Mouse (Mus musculus) CH12F3 (cell line): ENCODE measurements around the gene Pkdrej.
"Not testable (repeated sequence)": the region's sequence is repeated elsewhere in the genome, so short reads cannot be mapped to it uniquely, and the experiment has no call there.

ENCODE experiments used
- in situ Hi-C: fragments of 300-500 bp; cut with MboI; formaldehyde crosslinking; loops from 2 replicates; pipeline ENCODE4 v1.14.3; 2020; ENCODE audit warnings: low sequenced_read_pairs

Gene Pkdrej

DNA sequence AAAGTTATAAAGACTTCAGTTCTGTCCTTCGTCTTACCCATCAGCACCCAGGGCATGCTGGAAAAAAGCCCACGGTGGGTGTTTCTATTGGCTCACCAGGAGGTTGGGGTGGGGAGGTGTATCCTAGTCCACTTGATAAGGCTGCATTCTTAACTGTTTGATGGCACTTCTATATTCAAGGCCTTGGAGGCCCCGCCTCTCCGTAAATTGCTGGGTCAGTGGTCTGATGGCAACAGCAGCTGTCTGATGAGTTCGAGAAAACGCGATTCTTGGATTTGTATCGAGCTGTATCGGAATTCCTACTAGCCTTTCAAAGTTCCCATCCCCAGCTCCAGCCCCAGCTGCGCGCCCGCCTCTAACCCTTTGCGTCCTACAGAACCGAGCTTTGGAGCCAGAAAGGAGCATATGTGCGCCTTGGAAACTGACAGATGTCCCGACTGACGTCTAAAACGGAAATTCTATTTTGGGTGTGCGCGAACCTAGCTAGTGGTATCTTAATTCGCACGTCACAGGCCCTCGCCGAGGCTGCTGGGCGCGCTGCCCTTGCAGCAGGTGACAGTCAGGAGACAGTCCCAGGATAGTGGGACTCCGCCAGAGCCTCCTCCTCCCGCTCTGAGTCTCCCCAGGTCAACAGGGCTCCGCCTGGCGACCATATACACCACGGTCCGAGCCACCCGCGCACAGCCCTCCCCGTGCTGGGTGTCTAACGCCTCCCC, 10.6 kb downstream of the Pkdrej start:
- in situ Hi-C loops: no loop called here

DNA sequence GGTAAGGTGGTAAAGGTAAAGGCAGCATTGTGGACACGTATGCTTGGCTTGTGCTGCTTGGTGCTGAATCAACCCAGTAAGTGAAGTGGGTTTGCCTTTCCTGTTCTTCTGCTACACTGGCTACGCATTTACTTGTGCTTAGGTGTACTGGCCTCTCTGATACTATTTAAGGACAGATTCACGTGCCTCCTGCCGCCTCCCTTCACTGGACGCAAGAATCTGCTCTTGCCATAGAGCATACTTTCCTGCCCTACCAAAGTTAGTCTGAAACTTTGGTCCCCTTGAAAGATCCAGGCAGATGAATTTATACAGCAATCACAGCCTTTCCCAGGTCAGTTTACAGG, 11.1 kb downstream of the Pkdrej start:
- in situ Hi-C loops: no loop called here

DNA sequence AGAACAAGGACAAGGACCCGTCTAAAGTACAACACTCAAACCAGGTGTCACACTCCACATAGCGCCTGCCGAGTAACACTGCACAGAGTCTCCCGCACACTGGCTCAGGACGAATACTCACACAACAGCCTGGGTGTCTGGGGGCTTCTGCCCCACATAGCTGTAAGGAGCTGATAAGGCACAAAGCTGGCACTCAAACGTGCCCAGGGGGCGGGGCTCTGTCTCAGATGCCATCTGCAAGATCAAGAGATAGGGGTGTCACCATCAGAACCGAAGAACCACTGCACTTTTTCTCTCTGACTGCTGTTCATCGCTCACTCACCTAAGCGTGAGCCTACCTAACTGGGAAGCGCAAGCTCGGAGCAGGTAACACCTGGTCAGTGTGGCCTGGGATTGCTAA, 12.4 kb downstream of the Pkdrej start:
- in situ Hi-C loops: no loop called here

DNA sequence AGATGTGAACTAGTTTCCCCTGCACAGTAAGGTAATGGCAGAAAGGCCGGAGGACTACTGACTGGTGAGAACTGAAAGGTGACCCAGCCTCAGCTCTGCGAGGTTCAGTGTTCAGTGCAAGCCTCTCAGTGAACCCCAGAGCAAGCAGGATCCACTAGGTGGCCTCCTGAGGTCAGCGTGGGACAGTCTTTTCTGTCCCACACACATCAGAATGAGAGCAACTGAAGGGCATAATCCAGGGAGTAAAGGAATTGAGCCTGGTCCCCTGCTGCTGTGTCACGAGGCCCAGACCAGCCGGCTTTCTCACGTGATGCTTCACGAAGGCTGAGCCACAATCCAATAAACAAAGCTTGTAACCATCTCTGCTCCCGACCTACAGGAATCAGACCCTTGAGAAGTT, 13.1 kb downstream of the Pkdrej start:
- in situ Hi-C loops: no loop called here

DNA sequence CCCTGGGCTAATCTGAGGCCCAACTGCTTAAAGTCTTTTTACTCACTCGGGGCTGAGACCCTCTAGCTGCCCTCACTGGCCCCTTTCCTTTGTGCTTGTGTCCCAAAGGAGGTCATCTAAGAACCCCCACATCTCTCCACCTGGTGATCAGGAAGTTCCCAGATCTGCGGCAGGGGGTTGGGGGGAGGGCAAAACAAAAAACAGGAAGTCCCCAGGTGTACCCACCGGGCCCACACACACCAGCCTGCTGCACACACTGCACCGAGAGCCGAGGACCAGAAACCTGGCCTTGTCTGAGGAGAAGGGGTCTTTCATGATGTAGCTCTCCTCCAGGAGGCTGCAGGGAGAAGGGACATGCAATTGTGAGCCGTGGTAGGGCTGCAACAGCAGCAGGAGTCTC, 13.5 kb downstream of the Pkdrej start:
- in situ Hi-C loops: no loop called here

DNA sequence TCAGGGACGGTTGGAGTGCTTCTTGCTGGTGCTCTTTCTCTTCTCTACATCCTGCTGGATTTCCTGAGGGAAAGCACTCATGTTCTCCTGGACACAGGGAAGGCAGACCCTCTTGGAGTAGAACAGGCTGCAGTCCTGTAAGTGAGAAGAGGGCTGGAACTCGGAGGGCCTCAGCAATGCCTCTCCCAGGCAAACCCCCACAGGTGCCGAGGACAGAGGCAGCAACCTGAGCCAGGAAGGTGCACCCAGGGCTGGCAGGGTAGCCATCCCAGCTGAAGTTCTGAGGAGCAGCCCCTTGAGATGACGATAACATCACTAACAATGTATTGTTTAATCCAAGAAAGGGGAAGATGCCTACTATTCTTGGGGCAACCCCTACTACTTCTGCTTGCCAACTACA, 14.1 kb downstream of the Pkdrej start:
- in situ Hi-C loops: no loop called here

DNA sequence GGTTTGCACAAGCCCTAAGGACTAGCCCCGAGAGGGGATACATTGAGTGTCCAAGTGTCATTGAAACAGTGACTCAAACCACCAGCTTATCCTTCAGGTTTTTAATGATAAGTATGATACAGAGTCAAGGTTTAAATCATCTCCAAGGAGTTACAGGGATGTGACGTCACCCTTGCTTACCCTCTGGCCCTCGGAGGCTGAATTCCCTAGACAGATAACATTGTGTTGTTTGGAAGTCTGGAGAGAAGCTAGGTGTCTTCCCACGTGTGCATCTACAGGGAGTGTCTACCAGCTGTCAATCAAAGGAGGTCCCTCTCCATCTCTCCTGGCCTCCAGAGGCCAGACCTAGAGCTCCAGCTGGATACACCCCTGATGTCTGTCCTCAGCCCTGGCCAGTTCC, 14.6 kb downstream of the Pkdrej start:
- in situ Hi-C loops: no loop called here

DNA sequence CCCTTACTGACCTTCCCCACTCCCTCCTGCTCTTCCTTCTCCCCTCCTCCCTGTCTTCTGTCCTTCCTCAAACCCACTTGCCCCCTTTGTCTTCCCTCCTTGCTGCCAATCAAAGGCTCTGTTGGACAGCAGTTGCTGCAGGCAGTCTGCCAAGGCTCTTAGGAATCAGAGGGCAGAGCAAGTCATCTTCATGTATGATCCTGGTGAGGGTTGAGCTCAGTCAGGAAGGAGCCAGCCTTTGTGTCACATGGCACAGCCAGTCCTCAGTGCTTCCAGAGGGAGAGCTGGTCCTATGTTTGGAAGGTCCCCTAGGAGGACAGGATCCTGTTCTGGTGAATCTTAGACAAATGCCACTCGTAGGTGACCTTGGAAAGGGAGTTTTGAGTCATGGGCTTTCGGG, 18.6 kb downstream of the Pkdrej start:
- in situ Hi-C loops: no loop called here

DNA sequence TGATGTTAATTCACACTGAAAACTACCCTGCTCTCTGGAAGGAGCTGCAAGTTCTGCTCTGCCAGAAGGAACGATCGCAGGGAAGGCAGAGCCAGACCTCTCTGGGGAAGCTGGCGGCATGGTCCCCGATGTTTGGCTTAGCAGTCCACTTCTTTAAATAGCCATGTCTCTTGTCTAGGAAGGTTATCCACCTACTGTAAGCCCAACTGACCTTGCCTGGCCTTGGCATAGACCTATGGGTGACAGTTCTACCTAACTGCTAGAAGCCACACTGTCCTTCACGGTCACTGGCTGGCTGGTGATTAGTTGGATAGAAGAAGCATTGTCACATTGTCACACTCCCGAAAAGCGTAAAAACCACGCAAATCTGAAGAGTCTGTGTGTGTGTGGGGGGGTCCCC, 22.9 kb downstream of the Pkdrej start:
- in situ Hi-C loops: no loop called here

DNA sequence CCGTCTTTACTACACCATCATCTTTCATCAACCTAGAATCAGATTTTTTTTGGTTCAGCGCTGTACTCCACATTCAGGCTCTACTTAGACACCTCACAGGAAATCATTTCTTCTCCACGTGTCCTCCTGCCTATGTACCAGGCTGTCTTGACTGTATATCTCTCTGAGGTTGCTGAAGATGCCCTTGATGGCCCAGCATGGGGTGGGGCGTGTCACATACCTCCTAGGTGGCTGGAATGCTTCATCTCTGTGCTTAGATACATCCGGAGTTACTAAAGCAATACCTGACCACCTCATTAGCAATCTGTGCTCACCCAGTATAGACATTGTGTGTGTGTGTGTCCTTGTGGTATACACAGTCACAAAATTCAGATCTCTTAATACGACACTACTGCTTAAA, 26.0 kb downstream of the Pkdrej start:
- in situ Hi-C loops: no loop called here

DNA sequence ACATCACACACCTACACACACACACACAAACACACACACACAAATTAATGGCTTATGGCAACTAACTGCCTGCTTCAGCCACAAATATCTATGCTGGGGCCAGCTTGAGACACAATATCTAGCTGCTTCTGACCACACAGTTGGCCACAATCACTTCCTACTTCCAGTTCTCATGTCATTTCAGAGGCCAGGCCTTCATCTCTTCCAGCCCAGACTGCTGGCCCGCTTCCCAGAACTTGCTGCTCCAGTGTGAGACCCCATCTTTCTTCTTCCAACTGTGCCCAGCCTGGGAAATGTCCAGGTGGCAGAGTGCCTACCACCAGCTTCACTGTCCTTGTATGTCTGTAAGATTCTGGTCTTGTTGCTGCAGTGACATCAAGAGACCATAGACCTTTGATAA, 28.7 kb downstream of the Pkdrej start:
- in situ Hi-C loops: no loop called here

DNA sequence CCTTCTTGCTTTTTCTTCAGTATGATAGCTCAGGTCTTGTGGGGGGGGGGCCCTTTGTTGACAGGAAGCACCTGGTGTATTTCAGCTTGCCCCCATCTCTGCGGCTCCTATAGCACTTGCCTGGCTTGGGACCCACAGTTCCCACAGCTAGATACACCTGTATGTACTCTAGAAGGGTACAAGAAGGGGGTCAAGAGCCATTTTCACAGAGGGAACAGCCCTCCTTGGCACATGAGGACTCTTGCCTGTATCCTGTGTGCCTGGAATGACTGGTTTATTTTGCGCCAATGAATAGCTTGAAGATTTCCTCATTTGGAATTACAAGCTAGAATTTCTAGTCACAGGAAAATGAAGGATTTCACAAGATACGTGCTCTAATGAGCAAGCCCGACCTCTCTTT, 30.1 kb downstream of the Pkdrej start:
- in situ Hi-C loops: no loop called here

DNA sequence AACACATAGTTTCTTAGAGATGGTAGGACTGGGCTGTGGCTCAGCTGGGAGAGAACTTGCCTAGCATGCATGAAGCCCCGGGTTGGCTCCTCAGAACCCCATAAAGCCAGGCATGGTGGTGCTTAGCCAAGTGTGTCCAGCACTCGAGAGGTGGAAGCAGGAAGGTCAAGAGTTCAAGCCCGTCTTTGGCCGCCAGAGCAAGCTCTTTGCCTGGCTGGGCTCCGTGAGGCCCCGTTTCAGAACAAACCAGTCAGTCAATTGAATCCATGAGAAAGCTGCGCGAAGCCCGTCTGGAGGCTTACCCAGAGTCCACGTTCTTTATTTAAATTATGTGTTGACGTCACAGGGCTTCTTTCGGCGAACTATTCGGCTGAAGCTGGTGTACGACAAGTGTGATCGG, 32.9 kb downstream of the Pkdrej start:
- in situ Hi-C loops: no loop called here

DNA sequence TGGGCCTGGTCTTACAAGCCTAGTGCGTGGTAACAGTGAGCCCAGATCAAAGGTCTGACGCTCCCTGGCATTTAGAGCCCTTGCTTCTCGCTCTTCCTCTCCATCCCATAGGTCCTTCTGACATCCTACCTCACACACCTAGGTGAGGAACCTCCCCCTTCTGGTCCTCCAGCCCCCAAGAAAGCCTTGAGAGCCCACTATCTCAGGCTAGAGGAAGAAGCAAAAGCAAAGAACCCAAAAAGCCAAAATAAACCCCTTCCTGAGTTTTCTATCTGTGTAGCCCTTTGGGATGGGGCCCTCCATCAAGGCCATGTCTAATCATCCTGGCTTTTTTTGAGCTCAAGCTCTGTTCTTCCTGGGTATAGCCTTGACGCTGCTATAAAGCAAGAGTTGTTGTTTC, 33.5 kb downstream of the Pkdrej start:
- in situ Hi-C loops: no loop called here

DNA sequence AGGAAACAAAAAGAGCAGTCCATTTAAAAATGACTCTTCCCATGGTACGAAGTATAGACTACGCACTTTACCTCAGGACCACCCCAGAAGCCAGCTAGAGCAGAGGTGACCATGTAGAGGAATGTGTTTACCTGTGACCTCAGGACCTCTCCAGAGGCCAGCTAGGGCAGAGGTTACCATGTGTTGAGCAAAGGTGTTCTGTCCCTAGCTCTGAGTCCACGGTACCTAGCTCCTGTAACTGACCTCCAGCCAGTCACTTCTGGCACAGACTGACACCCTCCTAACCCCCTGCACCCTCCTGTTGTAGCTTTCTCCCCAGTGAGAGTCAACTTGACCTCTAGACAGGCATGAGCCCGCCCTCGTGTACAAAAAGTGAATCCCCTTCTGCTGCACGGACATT, 34.1 kb downstream of the Pkdrej start:
- in situ Hi-C loops: no loop called here

DNA sequence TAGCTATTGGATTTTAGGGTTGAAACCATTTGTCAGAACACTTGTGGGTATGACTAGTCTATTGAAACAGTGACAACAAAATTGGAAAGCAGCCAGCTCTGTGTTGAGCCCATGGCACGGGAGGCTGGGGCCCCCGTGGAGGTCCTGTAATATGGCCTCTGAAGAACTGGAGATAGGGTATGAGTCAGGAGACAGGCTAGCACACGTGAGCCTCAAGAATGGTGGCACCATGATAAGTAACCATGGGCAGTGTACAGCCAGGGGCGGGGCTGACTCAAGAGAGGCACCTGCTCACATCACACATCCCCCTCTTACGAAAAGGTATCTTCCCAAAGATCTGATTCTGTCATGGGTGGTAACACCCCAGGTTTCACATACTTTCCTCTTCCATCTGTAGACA, 34.8 kb downstream of the Pkdrej start:
- in situ Hi-C loops: no loop called here

DNA sequence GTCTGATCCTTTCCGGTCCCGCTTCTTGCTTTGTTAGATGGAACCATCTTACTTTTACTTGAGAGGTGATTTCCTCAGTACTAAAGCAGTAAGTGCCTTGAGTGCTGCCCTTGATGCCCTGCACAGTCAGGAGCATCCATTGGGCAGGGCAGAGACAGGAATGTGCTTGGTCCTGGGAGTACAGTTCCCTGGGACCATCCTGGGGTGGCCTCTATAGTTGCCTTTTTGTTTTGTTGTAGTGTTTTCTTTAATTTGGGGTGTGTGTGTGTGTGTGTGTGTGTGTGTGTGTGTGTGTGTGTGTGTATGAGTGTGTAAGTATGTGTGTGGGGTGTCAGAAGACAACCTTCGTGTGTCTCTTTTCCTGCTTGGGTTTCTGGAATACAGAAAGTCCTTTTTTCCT, 37.2 kb downstream of the Pkdrej start:
- in situ Hi-C loops: no loop called here

DNA sequence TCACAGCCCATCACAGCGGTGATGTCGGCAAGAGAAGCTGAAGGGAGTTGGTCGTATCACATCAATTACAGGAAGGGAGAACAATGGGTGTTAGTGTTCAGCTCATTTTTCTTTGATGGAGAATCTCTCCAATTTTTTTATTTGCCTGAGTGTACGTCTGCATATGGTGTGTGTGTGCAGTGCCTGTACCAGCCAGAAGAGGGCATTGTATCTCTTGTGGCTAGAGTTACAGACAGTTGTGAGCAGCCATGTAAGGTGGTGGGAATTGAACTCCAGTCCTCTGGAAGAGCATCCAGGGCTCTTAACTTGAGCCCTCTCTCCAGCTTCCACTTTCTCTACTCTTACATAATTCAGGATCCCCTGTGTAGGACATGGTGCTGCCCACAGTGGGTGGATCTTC, 38.4 kb downstream of the Pkdrej start:
- in situ Hi-C loops: no loop called here

DNA sequence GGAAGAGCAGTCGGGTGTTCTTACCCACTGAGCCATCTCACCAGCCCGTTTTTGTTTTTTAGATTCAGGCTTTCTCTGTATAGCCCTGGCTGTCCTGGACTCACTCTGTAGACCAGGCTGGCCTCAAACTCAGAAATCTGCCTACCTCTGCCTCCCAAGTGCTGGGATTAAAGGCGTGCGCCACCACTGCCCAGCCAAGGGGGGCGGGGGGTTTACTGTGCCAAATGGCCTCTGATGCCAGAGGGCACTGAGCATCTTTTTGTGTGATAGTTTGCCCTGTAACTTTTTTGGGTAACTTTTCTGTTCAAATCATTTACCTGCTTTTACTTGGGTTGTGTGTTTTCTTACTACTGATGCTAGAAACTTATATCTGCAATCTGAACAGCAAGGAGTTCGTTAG, 42.6 kb downstream of the Pkdrej start:
- in situ Hi-C loops: not testable (repeated sequence)

DNA sequence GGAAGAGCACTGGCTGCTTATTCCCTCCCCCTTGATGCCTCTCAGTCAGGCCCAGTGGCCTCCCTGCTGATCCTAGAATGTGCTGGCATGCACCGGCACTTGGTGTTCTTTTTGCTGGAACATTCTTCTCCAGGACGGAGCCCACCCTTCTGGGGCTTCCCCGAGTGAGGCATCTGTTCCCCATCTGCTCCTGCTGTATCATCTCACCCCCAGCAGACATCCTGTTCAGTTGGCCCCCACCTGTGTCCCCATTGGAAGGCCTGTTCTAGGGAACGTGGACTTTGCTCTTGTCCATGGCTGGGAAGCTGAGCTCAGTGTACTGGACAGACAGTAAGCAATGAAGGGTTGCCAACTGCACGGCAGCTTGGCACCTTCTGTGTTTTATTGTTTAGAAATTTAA, 44.8 kb downstream of the Pkdrej start:
- in situ Hi-C loops: no loop called here

DNA sequence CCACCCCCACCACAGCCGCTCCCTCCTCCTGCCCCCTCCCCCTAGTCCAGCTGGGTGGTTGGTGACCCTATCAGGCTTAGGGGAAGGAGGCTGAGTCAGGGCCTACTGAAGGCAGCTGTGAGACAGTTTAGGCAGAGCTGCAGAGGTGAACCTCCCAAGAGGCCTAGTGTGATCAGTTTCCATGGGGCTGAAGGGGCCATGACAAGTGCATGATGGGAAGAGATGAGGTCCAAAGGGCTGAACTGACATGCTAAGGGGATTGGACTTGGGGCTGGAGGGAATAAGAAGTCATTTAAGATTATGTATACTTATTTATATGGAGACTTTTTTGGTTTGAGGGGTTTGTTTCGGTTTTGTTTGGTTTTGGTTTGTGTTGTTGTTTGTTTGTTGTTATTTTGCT, 45.3 kb downstream of the Pkdrej start:
- in situ Hi-C loops: no loop called here

DNA sequence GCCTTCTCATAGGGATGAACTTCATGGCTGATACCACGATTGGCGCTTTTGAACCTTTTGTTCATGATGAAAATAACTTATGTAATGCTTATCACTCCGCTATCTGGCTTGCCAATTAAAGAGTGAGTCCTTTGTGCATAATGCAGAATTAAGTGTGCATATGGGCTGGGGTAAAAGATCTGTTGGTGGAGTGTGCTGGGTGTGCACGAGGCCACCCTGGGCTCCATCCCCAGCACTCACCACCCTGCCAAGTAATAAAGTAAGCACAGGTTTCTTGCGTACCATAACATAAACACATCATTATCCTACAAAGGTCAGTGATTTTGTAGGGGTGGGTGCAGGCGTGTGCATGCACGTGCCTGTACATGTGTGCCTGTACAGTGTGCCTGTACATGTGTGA, 46.5 kb downstream of the Pkdrej start:
- in situ Hi-C loops: no loop called here

DNA sequence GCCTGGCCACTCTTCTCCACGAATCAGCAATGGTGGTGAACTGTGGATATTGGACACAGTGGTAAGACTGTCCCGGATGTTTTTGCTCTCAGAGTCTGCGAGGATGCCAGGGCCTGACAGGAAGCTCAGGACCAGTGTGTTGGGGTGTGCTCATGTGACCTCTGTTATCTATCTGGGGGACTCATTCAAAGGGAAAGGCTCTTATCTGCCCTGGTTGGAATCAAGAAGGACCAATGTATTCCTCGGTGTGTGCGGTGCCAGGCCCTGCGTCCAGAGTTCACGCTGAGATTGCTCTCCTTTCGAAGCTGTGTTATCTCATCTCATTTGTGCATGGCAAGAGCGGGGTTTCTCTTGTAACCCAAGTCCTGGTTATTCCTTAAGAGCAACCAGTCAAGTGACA, 47.1 kb downstream of the Pkdrej start:
- in situ Hi-C loops: no loop called here
